Mouse (Mus musculus): ENCODE measurements at regions not wholly inside any gene's neighbourhood (a gene's known extent, or its start where the extent isn't known, plus 50 kb on each side); places are given as distances from the start of the nearest gene placed in this dataset.

- no peak for DNase-seq
Measured at GRCm38 (mm10) chrX:142456022-142456421, 65.7 kb upstream of the Acsl4 start.

DNA sequence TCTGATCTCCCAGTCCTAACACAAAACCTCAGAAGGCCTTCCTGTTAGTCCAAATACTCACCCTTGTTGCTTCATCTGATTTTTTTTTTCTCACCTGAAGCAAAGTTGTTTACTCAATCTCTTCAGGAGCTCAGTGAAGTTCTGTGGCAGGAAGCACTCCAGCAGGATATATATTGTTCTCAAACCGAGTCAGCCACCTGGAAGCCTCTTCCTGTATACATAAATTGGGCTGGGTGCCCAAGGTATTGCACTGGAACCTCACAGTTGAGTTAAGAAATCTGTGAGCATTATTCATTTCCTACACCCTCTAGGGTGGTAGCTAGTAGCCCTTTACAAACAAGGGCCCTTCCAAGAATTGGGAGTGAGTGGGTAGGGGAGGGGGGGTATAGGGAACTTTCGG is 73.8 kb upstream of the Acsl4 start:
- no peak for DNase-seq

DNA sequence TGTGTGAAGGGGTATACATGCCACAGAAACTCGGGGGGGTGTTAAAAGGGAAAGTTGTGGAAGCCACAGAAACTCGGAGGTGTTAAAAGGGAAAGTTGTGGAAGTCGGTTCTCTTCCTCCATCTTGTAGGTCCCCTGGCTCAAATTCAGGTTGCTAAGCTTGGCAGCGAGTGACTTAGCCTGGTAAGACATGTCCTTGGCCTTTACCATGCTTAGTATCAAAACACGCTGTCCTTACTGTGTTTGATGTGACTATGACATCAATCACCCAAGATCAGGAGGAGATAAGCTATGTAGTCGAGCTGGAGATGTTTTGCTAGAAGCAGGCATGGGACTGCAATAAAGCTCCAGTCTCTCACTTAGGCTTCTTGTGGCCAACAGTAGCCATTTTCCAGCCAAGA is 74.4 kb upstream of the Acsl4 start:
- DNase-seq: no peak

- DNase-seq: no peak
Measured at GRCm38 (mm10) chrX:142467850-142468256, 77.5 kb upstream of the Acsl4 start.

DNA sequence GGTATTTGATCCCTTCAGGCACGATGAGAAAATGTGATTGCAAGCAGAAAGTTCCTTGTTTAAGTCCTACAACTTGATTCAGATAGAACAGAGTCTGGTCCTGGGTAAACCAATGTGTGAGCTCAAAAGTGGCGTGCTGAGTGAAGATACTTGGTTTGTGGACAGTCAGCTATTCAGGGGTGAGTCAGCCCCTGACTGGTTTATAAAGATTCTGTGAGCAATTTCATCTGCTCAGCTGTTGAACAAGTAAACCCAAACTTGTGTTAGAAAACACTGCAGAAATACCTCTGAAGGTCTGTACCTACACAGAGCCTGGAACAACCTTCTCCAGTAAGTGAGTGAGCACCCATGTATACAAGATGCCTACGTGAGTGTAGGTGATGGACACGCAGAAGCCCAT is 78.1 kb upstream of the Acsl4 start:
- DNase-seq: no peak

- DNase-seq: peak; percentile 57
Measured at GRCm38 (mm10) chrX:142469048-142469634, 78.8 kb upstream of the Acsl4 start.

DNA sequence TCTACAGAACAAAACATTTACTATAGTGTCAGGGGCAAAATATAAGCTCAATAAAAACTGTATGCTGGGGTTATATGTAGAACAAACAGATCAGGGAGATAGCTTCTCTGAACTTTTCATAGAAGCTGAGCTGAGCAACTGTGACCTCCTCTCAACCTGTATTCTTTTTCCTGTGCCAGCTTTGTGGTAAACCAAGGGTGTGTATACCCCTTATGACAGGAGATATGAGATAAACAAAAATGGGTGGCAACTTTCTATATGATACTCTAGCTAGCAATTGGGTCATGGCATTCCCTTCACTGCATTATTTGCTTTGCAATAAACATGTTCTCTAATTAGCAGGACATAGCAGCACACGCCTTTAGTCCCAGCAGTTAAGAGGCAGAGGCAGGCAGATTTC is 79.7 kb upstream of the Acsl4 start:
- no peak for DNase-seq

GRCm38 (mm10) chrX:142481203-142481815 is 91.0 kb upstream of the Acsl4 start:
- no peak for DNase-seq

DNA sequence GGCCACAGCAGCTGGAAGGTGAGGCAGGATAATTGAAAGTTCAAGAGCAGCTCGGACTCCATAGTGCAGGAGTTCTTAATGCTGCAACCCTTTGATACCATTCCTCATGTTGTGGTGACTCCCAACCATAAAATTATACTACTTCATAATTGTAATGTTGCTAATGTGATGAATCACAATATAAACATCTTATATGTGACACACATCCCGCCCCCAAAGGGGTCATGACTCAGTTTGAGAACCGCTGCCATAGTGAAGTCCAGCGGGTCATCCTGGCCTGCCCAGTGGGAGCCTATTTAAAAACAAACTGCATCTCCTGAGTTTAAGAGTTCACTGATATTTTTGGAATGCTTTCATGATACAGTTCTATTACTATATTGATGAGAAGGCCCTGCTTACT is 97.7 kb upstream of the Acsl4 start:
- DNase-seq: no peak

DNA sequence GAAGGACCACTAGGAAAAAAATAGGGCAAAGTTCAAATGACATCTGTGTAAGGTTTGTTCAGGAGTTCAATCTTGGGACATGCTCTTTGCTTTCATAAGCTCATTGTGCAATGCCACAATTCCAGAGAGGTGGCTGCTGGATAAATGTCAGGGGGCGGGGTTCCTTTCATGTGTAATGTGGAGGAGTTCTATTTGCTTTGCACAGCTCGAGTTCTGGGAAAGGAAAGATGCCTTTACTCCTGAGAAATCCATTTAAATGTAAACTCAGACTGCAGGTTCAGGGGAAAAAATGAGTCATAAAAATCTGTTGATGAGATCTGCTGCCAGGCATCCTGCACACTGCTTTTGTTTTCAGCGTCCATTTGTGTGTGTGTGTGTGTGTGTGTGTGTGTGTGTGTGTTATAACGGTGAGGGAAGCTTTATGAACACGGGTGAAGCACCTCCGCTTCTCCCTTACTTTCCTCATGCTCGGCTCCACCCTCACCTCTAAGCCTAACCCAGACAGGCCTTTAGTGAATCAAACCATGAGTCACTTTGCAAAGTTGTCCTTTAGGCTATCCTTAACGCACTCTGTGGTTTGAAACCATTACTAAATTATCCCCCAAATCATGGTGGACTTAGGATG is 99.9 kb upstream of the Acsl4 start:
- DNase-seq: no peak

GRCm38 (mm10) chrX:142501094-142501493 is 110.8 kb upstream of the Acsl4 start:
- no peak for DNase-seq

GRCm38 (mm10) chrX:142504962-142505361 is 114.6 kb upstream of the Acsl4 start:
- DNase-seq: no peak

DNA sequence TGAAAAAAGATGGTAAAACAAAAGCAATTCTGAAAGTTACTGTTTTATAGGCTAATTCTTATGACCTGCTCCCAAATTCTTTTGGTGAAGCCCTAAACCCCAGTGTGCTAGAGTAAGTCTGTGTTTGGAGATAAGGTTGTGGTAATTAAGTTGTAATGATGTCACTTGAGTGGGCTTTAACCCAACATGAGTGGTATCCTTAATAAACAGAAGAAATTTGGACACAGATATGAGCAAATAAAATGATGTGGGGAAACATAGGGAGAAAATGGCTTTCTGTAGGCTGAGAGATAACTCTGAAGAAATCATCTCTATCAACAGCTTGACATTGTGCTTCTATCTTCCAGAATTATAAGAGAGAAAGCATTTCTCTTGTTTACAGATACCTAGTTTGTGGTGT is 117.1 kb upstream of the Acsl4 start:
- no peak for DNase-seq

- DNase-seq: no peak
Measured at GRCm38 (mm10) chrX:142516406-142517131, 126.2 kb upstream of the Acsl4 start.

GRCm38 (mm10) chrX:142517205-142517604 is 126.9 kb upstream of the Acsl4 start:
- DNase-seq: no peak

- no peak for DNase-seq
Measured at GRCm38 (mm10) chrX:142521063-142521462, 130.7 kb upstream of the Acsl4 start.

DNA sequence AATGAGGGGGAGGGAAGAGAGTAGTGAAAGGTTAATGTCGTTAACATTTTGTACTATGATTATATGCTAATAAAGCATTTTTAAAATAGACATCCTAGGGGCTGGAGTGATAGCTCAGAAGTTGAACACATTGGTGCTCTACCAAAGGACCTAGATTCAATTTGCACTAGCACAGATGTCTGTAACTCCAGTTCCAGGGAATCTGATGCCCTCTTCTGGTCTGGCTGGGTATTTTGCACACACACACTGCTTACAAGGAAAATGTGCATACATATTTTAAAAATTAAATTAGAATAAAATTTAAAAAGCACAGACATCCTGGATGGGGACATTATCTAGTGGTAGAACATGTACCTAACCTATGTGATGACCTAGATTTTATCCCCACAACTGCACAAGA is 136.6 kb upstream of the Acsl4 start:
- peak; percentile 27 for DNase-seq

DNA sequence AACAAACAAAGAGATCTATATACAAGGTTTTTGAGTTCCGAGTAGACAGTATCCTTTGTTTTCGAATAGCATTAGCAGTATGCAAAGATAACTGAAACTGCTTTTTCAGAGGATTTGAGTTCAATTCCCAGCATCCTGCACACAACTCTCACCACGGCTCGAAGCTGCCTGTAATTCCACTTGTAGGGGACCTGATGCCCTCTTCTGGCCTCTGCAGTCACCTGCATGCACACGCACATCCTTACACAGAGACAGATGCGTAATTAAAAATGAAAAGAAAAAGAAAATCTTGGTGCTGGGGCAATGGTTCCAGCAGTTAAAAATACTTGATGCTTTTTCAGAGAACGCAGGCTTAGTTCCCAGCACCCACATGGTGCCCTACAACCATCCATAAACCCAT is 139.6 kb upstream of the Acsl4 start:
- DNase-seq: peak; percentile 12

GRCm38 (mm10) chrX:142534780-142535179 is 144.4 kb upstream of the Acsl4 start:
- DNase-seq: peak; percentile 73

DNA sequence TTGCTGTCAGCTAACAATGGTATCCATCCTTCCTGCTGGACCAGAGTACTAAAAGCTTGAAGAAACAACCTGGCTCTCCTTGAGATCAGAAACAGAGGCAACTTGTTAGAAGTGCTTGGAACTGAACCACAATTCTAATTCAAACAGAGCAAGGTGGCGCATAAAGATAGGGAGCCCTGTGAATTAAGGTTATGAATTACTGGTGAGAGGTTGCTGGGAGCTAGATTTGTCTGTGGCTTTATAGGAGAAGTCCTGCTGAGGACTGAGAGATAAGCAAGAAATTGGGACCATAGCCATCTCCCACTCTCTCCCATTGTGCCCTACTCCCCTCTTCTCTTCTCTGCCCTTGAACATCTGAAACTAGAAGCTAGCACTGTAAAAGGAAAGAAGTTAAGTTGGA is 145.2 kb upstream of the Acsl4 start:
- DNase-seq: no peak

DNA sequence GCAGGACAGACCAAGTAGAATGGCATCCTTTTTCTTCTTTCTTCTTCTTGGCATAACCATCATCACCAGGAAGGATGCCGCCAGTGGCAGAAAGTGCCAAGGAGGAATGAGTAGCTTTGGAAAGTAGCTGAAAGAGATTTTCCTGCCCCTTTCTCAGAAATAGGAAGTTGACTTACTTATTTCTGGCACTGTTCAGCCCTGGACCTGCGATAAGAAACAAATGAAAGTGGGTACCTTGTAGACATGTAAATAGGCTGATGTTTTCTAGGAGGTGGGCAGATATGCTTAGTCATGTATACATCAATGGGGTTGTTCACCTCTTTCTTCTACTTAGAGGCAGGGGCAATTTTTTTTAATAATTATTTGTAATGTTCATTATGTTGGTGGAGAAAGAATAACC is 145.3 kb upstream of the Tmem164 start:
- DNase-seq: no peak

GRCm38 (mm10) chrX:142537259-142537963 is 143.8 kb upstream of the Tmem164 start:
- DNase-seq: no peak

DNA sequence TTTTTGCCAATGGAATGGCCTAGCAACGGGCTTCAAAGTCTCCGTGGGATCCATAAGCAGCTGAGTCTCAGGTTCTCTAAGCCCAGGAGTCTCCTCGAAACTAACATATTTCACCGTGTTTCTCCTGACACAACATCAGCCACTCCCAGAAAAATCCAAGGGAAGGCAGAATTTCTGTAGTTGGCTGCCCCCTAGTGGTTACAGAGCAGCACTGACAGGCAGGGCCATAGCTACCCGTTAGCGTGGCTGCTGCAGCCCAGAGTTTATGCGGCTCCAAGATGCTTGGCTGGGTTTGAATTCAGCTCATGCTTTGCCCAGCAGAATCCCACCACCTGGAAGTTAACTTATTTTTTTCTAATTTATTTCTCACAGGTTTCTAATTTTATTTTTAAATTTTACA is 140.9 kb upstream of the Tmem164 start:
- peak; percentile 76 for DNase-seq

Data from retina, postnatal 1 day (tissue).